Comparison of ENCODE assay signal across 11 mouse cellular contexts in the genomic region with DNA sequence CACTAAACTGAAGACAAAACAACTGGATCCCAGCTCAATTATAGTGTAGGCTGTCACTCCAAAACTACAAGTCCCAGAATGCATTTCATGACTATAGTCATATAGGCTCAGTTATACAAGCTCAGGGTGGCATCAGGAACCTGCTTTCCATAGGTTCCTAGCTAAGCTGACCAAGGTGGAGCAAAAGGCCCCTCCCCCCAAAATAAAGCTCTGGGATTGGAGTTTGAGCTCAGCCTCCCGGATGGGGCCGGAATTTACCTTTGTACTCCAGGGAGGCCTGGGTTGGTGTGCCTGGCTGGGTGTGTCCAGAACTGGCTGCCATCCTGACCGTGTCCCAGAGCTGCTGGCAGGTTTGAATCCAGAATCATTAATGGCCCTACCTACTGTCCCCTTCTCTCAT. TPM values are rescaled to one million over a fixed set of nuclear protein-coding genes. Genes with fewer than 3 reads are reported as not detected.
DNase-seq lines count a peak whose midpoint lies in the region; ATAC-seq and TF ChIP-seq lines count a peak whose summit lies in the region.
"Had no signal": no experiment of that assay in that cellular context is flagged by ENCODE, and none has a peak within 500 bp of the region (broad histone marks: within the 10 kb centered on the region; RNA-seq: fewer than 3 reads in every experiment).

A gene (plus strand): TSS at position 55 of the 400 bp plus-strand sequence.

- H3K4me2 ChIP-seq in hindbrain, postnatal 0 days (ENCODE audit: low read depth, low read length), result no peak within 1 kb of the TSS
- no peak within 1 kb of the TSS for H3K4me2 ChIP-seq in hindbrain, embryonic 16.5 days (ENCODE audit: low read length)
- H3K4me2 ChIP-seq in lung, postnatal 0 days (replicated peaks; ENCODE audit: low read depth, low read length), result no peak within 1 kb of the TSS; the same call in 1 of the 2 replicates
- H3K4me2 ChIP-seq in heart, embryonic 12.5 days, result no peak within 1 kb of the TSS

- H3K4me3 ChIP-seq in hindbrain, postnatal 0 days (ENCODE audit: low read length), result no peak within 1 kb of the TSS
- H3K4me3 ChIP-seq in hindbrain, embryonic 16.5 days (ENCODE audit: low read length), result no peak within 1 kb of the TSS
- H3K4me3 ChIP-seq in MEL (ENCODE audit: control insufficient read depth in 1 of 2, insufficient read depth in 1 of 2, low read depth in 2 of 2, low read length in 2 of 2), result no peak within 1 kb of the TSS
- no peak within 1 kb of the TSS for H3K4me3 ChIP-seq in lung, postnatal 0 days (ENCODE audit: low read depth, low read length)
- no peak within 1 kb of the TSS for H3K4me3 ChIP-seq in heart, embryonic 12.5 days

- TF ChIP-seq POLR2A in MEL (IDR thresholded peaks at IDR 0.05; ENCODE audit: control insufficient read depth in 1 of 2, insufficient read depth in 1 of 2, low read depth in 1 of 2, low read length in 2 of 2, poor library complexity in 1 of 2), result peak in 1 of 2 experiments; percentile 25; a peak in 1 of 4 replicates

- TF ChIP-seq EP300 in MEL (IDR thresholded peaks at IDR 0.05; ENCODE audit: low read depth in 1 of 2, low read length in 2 of 2), result no peak
- no peak for TF ChIP-seq EP300 in lung, postnatal 0 days (IDR thresholded peaks at IDR 0.05)

- H3K27me3 ChIP-seq in hindbrain, postnatal 0 days (ENCODE audit: insufficient read depth, low read length), result peaks cover 15% of the 10 kb centered on the region
- peaks cover 10% of the 10 kb centered on the region for H3K27me3 ChIP-seq in hindbrain, embryonic 16.5 days (replicated peaks; ENCODE audit: control insufficient read depth, insufficient read depth, low read length)
- H3K27me3 ChIP-seq in MEL (ENCODE audit: control insufficient read depth in 1 of 2, insufficient read depth in 2 of 2, low read length in 2 of 2), result no peaks in the 10 kb centered on the region
- H3K27me3 ChIP-seq in lung, postnatal 0 days (replicated peaks; ENCODE audit: insufficient read depth, low read length), result peaks cover 11% of the 10 kb centered on the region; the same call in 1 of the 2 replicates
- peaks cover 27% of the 10 kb centered on the region for H3K27me3 ChIP-seq in heart, embryonic 12.5 days (replicated peaks)

- no peak for TF ChIP-seq CTCF in hindbrain, postnatal 0 days (IDR thresholded peaks at IDR 0.05; ENCODE audit: low read depth)
- TF ChIP-seq CTCF in MEL (IDR thresholded peaks at IDR 0.05 in 2 of 3, conservative IDR thresholded peaks at IDR 0.05 in 1 of 3; ENCODE audit: control insufficient read depth in 1 of 3, insufficient read depth in 1 of 3, low read depth in 2 of 3, low read length in 3 of 3, poor library complexity in 1 of 3, severe bottlenecking in 1 of 3), result no peak
- TF ChIP-seq CTCF in lung, postnatal 0 days (IDR thresholded peaks at IDR 0.05), result no peak

- no peak within 1 kb of the TSS for H3K9ac ChIP-seq in hindbrain, postnatal 0 days (replicated peaks; ENCODE audit: low read length)
- no peak within 1 kb of the TSS for H3K9ac ChIP-seq in hindbrain, embryonic 16.5 days (ENCODE audit: low read depth, low read length)
- H3K9ac ChIP-seq in MEL (ENCODE audit: control insufficient read depth, low read depth, low read length, poor library complexity, severe bottlenecking), result no peak within 1 kb of the TSS
- no peak within 1 kb of the TSS for H3K9ac ChIP-seq in lung, postnatal 0 days (replicated peaks; ENCODE audit: low read depth)
- H3K9ac ChIP-seq in heart, embryonic 12.5 days, result no peak within 1 kb of the TSS

- H3K79me2 ChIP-seq in MEL (ENCODE audit: control insufficient read depth, insufficient read depth, low read length, poor library complexity), result peaks cover 36% of the 10 kb centered on the region

- no peaks in the 10 kb centered on the region for H3K9me3 ChIP-seq in hindbrain, postnatal 0 days (ENCODE audit: low read length)
- no peaks in the 10 kb centered on the region for H3K9me3 ChIP-seq in hindbrain, embryonic 16.5 days (ENCODE audit: control insufficient read depth, low read length)
- H3K9me3 ChIP-seq in MEL (replicated peaks; ENCODE audit: insufficient read depth, low read length), result no peaks in the 10 kb centered on the region
- no peaks in the 10 kb centered on the region for H3K9me3 ChIP-seq in lung, postnatal 0 days (ENCODE audit: low read length)
- no peaks in the 10 kb centered on the region for H3K9me3 ChIP-seq in heart, embryonic 12.5 days (replicated peaks)
- H3K9me3 ChIP-seq: limb, embryonic 10.5 days had no signal

- TF ChIP-seq RAD21 in MEL (IDR thresholded peaks at IDR 0.05; ENCODE audit: low read depth, low read length), result no peak

- no peak within 1 kb of the TSS for H3K27ac ChIP-seq in hindbrain, postnatal 0 days
- H3K27ac ChIP-seq in hindbrain, embryonic 16.5 days (ENCODE audit: low read depth, low read length), result no peak within 1 kb of the TSS
- H3K27ac ChIP-seq in MEL (ENCODE audit: control insufficient read depth, low read depth, low read length), result no peak within 1 kb of the TSS
- no peak within 1 kb of the TSS for H3K27ac ChIP-seq in lung, postnatal 0 days (ENCODE audit: low read length)
- H3K27ac ChIP-seq in heart, embryonic 12.5 days (ENCODE audit: poor library complexity, severe bottlenecking), result no peak within 1 kb of the TSS
- H3K27ac ChIP-seq: limb, embryonic 10.5 days had no signal

- WGBS in hindbrain, postnatal 0 days, result 52% methylated on average over 3 of the region's 3 CpGs
- 60% methylated on average over 3 of the region's 3 CpGs for WGBS in hindbrain, embryonic 16.5 days
- 49% methylated on average over 3 of the region's 3 CpGs for WGBS in lung, postnatal 0 days
- WGBS in heart, embryonic 12.5 days, result 62% methylated on average over 3 of the region's 3 CpGs

- no peak for ATAC-seq in hindbrain, postnatal 0 days
- no peak for ATAC-seq in hindbrain, embryonic 16.5 days
- peak; percentile 14 for ATAC-seq in lung, postnatal 0 days
- no peak for ATAC-seq in activated CD4-positive, CD25-positive, alpha-beta regulatory T cell, adult 4 months
- no peak for ATAC-seq in heart, embryonic 12.5 days (ENCODE audit: insufficient number of reproducible peaks, low FRiP score)

- no peaks in the 10 kb centered on the region for H3K36me3 ChIP-seq in hindbrain, postnatal 0 days (ENCODE audit: insufficient read depth, low read length)
- H3K36me3 ChIP-seq in hindbrain, embryonic 16.5 days (ENCODE audit: control insufficient read depth, insufficient read depth, low read length), result peaks cover 5% of the 10 kb centered on the region; the same call in 1 of the 2 replicates
- peaks cover 0 to 7% of the 10 kb centered on the region in 2 experiments; a peak in 3 of 4 replicates for H3K36me3 ChIP-seq in MEL (ENCODE audit: control insufficient read depth in 1 of 2, insufficient read depth in 2 of 2, low read length in 2 of 2)
- 0 out of 2 replicates have a peak, but pooled peaks cover 8% of the 10 kb centered on the region for H3K36me3 ChIP-seq in lung, postnatal 0 days (ENCODE audit: insufficient read depth, low read length)
- peaks cover 18% of the 10 kb centered on the region for H3K36me3 ChIP-seq in heart, embryonic 12.5 days

- H3K4me1 ChIP-seq in hindbrain, postnatal 0 days (ENCODE audit: insufficient read depth, low read length), result peaks cover 13% of the 10 kb centered on the region
- peaks cover 19% of the 10 kb centered on the region for H3K4me1 ChIP-seq in hindbrain, embryonic 16.5 days (ENCODE audit: control insufficient read depth, insufficient read depth, low read depth, low read length)
- peaks cover 0 to 12% of the 10 kb centered on the region in 2 experiments; a peak in 3 of 4 replicates for H3K4me1 ChIP-seq in MEL (ENCODE audit: control insufficient read depth in 1 of 2, insufficient read depth in 2 of 2, low read length in 2 of 2)
- H3K4me1 ChIP-seq in lung, postnatal 0 days (ENCODE audit: insufficient read depth, low read depth, low read length), result peaks cover 16% of the 10 kb centered on the region
- H3K4me1 ChIP-seq in heart, embryonic 12.5 days (replicated peaks), result peaks cover 21% of the 10 kb centered on the region

- peak; percentile 47 for DNase-seq in hindbrain, postnatal 0 days (ENCODE audit: low spot score)
- peak; percentile 46 for DNase-seq in MEL (ENCODE audit: low read depth, low spot score)
- peak; percentile 92 for DNase-seq in kidney, adult 9 months
- peak; percentile 80 for DNase-seq in lung, postnatal 0 days (ENCODE audit: low spot score)
- no peak for DNase-seq in left cerebral cortex, adult 8-10 months (ENCODE audit: low spot score in 2 of 2)
- DNase-seq: embryo, embryonic 11 days; thymus, adult 2 months had no signal

TF ChIP-seq in MEL, 35 proteins besides CTCF, POLR2A, EP300 and RAD21:
- TF ChIP-seq ELF1 (IDR thresholded peaks at IDR 0.05; ENCODE audit: low read depth, low read length), result no peak
- 0 out of 2 replicates have a peak, but pooled peaks have one; percentile 29 for TF ChIP-seq ZMIZ1 (IDR thresholded peaks at IDR 0.05; ENCODE audit: low read depth, low read length)
- peak; percentile 88 for TF ChIP-seq HCFC1 (IDR thresholded peaks at IDR 0.05; ENCODE audit: low read depth, low read length)

RNA-seq across cellular contexts. Expression of the gene that starts here (rescaled TPM):
- total RNA-seq in hindbrain, postnatal 0 days (2014; rRNA removed), result 0.50 TPM in 1 of 2 replicates, not detected in the other
- 0.36 and 0.42 TPM in 2 replicates for polyA plus RNA-seq in hindbrain, postnatal 0 days (2015; fragmentation: Nextera tagmentation; extraction: Ambion mirVana)
- 0.28 and 0.71 TPM in 2 replicates for polyA plus RNA-seq in hindbrain, embryonic 16.5 days (2015; fragmentation: Nextera tagmentation; extraction: Ambion mirVana)
- total RNA-seq in MEL (2012; rRNA removed), result 1.3 TPM in 2 replicates
- 1 to 10 TPM in 1 of 2 experiments, not detected in 1; 3.4 TPM for polyA plus RNA-seq in MEL (2012; ENCODE audit: insufficient read depth in 1 of 2, insufficient read length in 2 of 2, low read depth in 1 of 2, low replicate concordance in 2 of 2, missing spikeins in 1 of 2)
- polyA plus RNA-seq in lung, postnatal 0 days (2015; fragmentation: Nextera tagmentation; extraction: Ambion mirVana), result 1.9 and 2.4 TPM in 2 replicates
- polyA plus RNA-seq in activated CD4-positive, CD25-positive, alpha-beta regulatory T cell, adult 4 months (2017; shearing (Covaris generic)), result 1 to 10 TPM; 1.5 to 1.6 TPM
- 0.48 and 0.64 TPM in 2 replicates for polyA plus RNA-seq in heart, embryonic 12.5 days (2016; fragmentation: Nextera tagmentation; extraction: Ambion mirVana)
- 1 to 10 TPM in 2 of 4 experiments, under 1 TPM in 2; 0.67 to 1.5 (median 1.1) TPM for total RNA-seq in left cerebral cortex, adult 8-10 months (2022)

Comparison
In these comparisons a context has a peak if more than half of its experiments do, and no peak if none do; other contexts are left out.
1. Peak in DNase-seq in hindbrain, postnatal 0 days; RNA of the gene not detected or under 1 TPM.
2. DNase-seq: peak in MEL (single experiment), kidney, adult 9 months (single experiment) and lung, postnatal 0 days (single experiment); none in left cerebral cortex, adult 8-10 months (0 of 2).